Mouse (Mus musculus) heart, adult 18-20 months (tissue): ENCODE results near the gene Ltb. TPM values are rescaled to one million over a fixed set of nuclear protein-coding genes. Genes with fewer than 3 reads are reported as not detected.
A peak's percentile ranks its signal among the peaks of the same experiment; 100 is the strongest.

ENCODE experiments used
- DNase-seq, 2 experiments: peaks; one replicate each; pipeline ENCODE4 v3.0.0; 2021 to 2022; ENCODE audit warnings: mixed read lengths in 1 of 2
- long read RNA-seq, 2 experiments: library from polyadenylated mRNA; stranded (forward); transcript quantifications; one replicate each; pipeline ENCODE4 v2.0.0; 2021
- total RNA-seq, 2 experiments: library from RNA; stranded (reverse); gene quantifications; 2 replicates each; pipeline ENCODE4 v1.2.3; 2021

The Ltb gene
- 10 to 100 TPM in 1 of 2 experiments, 1 to 10 TPM in 1; 1.5 to 12.1 TPM for total RNA-seq
- long read RNA-seq, experiment 1 = 0 reads
- long read RNA-seq, experiment 2, partial matches to known transcripts = 0 of 1 reads
- long read RNA-seq, experiment 2, other reads (novel, unspliced or antisense) = 0 of 1 reads

DNA sequence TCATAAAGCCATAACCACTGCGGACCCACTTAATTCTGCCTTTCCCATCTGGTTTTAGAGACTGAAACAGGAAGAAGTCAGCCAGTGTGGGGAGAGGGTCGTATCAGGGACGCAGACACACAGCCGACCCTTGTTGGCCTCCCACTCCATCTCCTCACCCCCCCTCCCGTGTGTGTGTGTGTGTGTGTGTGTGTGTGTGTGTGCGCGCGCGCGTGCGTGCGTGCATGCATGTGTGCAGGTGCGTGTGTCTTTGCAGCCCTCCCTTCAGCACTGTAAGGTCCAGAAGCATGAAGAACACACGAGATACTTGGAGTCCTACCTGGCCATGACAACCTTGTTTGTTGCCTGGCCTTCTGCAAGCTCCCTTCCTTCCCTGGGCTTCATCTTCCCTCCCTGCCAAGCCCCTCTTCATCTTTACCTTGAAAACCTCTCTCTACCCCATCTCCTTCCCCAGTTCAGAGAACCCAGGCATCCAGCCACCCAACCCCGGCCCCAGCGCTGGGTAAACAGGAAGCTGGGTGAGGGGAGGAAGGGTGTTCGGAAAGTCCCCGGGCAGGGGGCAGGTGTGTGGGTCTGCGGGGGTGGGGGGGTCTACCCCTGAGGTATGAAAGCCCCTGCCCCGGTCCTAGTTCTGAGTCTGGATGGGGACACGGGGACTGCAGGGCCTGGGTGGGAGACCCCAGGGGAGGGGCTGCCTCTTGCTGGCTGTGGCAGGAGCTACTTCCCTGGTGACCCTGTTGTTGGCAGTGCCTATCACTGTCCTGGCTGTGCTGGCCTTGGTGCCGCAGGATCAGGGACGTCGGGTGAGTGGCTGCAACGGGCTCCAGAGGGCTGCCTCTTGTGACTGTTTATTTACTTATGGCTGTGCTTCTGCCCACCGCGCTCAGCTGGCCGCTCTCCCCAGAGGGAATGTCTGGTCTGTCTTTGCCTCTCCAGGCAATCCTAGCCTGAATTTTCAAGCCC lies at the start of gene Ltb:
TSS of gene Ltb (plus strand) at position 559 of the 963 bp plus-strand sequence.
- DNase-seq = no peak

DNA sequence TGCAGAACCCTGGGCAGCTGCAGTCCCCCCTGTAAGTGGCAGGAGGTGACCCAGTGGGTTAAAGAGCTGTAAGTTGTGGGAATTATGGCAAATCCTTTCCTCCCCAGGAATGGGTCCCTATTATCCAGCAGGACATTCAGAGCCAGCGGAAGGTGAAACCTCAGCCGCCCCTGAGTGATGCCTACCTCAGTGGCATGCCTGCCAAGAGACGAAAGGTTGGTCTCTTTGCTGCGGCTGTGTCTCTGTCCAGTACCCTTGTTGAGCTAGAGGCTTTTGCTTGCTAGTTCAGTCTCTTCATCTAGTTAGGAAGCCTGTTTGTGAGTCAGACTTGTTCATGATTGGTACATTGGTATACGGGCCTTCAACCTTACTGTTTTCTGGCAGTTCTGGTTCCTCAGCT lies 48.1 kb upstream of the Ltb start:
- no peak for DNase-seq

DNA sequence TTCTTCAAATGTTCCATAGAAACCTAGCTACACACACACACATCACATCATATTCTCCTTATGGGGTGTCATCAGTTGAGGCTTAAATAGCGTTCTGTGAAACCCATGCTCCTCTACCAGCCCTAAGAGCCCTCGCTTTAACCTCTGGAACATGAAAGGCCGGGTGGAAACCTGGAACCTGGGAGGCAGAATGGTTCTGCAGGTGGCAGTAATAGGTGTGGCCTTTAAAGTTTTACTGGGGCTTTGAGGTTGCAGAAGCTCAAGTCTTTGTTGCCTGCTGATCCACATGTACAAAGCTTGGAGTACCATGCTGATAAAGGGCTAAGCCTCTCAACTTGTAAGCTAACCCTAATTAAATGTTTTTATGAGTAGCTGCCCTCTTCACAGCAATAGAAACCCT lies 46.9 kb upstream of the Ltb start:
- no peak for DNase-seq

DNA sequence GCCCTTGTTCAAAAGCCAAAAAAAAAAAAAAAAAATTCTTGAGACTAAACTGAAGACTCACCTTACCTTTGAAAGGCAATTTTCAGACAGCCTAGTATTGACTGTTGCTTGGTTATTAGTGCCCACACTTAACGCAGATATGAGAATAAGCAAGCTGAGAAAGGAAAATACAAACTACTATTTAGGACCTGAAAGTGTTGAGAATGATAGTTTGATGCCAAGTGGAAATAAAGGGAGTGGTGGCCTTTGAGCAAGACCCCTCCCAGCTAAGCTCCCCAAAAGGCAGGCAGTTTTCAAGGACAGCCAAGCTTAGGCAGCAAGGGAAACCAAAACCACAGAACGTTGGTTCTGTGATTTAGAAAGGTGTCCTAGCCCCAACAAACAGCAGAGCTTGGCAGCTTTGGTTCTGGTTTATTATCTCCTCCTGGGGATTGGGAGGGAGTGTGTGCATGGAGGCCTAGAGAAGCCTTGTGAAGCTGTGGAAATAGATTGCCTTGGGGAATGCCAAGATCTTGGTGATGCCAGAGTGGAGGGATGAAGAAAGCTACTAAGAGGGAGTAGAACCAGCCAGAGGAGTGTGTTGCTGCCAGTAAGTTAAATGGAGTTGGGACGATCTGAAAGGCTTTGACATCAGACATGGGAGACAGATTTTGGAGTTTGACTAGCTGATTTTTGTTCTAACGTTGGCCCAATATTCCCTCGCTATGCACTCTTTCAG lies 46.2 kb upstream of the Ltb start:
- DNase-seq = no peak

DNA sequence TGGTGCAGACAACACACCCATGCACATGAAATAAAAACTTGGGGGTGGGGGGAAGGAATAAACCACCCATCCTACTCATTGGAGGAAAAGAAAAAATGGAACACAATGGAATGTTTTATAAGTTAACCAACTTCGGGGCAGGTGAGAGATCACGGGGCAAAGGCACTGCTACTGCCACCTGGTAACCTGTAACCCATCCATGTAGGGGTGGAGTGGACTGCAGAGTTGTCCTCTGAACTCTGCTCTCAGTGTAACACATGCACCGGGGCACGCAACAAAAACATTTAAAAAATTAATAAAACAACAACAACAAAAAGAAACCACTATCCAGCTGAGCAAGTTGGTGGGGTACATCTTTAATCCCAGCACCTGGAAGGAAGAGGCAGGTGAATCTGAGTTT lies 42.1 kb upstream of the Ltb start:
- no peak for DNase-seq

DNA sequence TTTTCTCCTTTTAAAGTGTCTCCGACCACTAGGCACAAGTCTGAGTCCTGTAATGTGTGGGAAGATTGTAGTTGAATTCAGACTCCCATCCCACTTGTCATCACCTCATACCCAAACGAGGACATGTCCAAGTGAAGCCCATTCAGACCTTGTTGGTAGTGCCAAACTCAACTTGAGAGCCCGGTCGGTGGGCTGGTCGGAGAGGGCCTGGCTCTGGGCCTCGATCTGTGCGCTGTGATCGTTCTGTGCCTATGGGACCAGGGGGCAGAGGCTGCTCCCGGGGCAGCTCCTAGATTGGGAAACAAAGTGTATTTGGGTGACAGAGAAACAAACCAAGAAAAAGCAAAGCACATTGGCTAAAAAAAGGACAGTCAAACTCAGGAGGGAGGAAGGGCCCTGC lies 41.2 kb upstream of the Ltb start:
- DNase-seq = no peak

DNA sequence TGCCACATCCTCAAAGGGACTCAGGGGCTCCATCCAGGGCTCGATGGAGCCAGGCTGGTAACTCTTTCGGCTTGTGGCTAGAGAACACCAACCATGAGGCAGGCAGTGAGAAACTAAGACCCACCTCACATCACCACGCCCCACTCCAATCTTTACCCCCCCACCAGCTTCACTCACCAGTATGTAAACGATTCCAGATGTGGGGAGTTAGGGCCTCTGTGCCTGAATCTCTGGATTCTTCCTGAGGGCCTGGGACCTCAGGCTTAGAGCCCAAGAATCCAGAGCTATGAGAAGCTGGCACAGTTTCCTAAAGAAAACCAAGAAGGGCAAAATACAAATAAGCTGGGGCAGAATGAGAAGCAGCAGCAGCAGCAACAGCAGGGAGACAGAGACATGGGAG lies 40.3 kb upstream of the Ltb start:
- no peak for DNase-seq

DNA sequence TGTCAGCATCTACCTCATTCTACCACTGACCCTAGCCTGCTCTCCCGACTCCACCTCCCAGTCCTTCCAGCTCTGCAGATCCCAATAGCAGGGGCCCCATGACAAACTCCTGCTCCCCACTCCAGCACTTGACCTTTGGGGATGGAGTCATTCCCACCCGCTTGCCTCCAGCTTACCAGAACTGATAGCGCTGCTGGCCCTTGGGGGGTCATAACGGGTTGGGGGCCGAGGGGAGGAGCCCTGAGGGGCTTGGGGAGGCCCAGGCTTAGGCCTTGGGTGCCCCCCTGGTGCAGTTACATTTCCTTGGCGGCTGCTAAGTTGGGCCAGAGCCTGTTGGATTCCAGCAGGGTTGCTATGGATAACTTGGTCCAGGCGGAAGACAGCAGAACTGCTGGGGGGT lies 39.6 kb upstream of the Ltb start:
- no peak for DNase-seq

DNA sequence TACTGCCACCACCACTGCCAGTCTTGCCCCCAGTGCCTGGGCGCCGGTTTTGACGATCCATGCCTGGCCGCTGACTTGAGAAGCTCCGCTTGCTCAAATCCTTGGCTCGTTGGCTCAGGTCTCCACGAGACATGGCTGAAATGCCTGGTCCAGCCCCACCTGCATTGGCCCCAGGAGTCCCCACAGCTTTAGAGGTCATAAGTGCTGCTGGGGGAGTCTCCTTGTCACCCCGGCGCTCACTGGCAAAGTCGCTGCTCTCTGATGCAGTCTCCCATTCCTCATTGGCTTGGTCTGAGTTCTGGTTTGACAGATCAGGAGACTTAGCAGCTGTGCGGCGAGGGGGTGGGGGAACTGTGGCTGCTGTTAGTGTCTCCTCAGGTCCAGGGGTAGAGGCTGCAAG lies 38.8 kb upstream of the Ltb start:
- DNase-seq = no peak

DNA sequence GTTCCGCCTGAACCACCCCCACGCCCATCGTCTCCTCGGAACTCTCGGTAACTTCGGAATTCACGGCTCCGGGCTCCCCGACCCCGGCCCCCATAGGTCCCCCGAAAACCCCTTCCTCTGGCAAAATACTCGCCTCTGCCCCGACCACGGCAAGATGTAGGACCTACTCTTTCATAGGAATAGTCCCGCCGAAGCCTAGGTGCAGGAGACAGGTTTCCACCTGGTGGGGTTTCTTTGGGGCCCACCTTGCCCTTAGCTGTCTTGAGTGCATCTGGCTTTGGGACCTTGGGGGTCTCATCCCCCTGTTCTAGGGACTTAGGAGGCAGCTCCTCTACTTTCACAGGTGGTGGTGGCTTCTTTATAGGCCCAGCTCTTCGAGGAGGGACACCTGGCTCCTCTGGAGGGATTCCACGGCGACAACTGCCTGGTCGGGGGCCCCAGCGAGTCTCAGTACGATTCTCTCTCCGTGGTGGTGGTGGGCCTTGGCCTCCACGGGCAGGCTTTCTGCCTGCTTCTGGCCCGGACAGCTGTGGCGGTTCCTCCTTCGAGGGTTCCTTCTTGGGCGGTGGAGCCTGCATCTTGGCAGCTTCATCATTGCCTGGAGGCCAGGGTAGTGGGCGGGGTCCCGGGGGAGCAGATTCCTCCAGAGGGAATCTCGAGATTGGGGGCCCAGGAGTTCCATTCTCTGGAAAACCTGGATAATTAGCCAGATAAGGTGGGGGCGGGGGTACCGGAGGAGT lies 37.6 kb upstream of the Ltb start:
- DNase-seq = no peak

DNA sequence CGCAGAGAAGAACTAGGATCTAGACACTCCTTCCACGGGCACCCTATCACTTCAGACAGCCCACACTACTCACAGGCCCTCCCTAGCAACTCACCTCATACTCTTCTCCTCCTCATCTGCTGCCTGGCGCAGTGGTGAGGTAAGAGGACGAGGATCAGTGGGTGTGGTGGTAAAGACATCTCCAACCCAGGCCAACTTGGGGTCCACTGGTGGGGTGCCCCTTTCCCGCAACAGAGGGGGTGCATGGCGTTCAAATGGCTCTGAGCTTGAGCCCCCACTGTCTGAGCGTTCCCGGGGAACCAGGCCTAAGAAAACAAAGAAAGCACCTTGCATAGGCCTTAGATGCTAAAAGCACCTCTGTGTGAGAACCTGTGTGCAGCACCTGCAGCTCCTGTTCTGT lies 37.0 kb upstream of the Ltb start:
- DNase-seq = no peak

DNA sequence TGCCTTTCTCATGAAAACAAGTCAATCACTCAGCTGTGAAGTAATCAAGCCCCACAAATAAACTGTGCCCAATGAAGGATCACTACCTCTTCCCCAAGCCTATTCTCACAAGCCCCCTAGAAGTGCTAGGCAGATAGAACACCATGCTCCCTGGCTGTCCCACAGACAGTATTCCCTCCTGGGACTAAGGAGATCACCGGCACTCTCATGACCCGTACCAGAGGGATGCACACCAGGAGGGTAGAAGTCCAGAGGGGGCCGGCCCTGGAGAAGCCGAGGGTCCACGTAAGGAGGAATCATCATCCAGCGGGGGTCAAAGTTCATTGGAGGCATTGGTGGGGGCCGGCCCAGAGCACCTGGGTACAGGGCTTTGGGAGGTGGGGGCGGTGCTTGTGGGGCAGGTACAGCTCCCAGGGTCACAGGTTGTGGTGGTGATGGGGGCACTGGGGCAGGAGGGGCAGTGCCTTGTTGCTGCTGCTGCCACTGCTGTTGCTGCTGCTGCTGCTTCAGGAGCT lies 36.5 kb upstream of the Ltb start:
- DNase-seq = no peak

DNA sequence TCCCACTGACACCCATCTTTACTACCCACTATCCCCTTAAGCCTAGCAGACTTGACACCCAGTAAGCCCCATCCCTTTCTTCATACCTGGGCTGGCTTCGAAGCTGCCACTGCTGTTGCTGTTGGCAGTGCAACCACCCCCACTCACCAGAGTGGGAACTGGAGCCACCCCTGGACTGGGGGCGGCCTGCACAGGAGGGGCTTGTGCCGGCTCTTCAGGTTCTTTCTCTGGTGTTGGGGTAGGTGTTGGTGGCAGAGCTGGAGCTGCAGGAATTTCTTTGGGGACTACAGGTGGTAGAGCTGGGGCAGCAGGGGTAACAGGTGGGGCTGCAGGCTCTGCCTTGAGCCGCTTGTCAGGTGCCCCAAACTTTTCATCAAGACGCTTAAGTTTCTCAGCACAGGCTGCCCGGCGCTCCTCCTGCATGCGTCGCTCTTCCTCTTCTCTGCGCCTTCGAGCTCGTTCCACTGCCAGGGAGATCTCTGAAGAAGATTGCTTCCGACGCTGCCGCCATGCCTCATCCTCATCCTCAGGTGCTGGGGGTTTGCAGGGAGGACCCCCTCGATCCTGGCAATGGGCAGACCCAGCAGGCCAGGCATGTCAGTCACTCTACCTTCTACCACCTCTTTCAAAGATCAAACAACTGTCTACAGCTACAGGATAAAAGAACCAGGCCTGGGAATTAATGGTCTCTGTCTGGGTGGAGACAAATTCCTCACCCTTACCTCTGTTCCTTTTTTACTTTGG lies 35.2 kb upstream of the Ltb start:
- DNase-seq = no peak

DNA sequence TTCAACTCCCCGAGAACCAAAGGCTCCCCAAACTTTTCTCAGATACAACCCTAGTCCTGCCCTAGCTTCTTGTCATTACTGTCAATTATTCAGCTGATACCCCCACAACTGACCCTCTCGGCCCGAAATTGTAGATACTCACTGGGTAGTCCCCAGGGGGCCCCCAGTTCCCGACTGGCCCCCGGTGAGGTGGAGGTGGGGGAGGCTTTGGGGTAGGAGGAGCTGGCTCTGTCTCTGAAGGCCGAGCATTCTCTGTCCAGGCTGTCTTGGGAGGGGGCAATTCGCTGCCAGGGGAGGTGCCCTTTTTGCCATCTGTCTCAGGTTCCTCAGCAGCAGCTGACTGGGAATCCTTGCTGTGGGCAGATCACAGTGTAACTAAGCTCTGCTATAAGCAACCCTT lies 34.6 kb upstream of the Ltb start:
- DNase-seq = no peak

DNA sequence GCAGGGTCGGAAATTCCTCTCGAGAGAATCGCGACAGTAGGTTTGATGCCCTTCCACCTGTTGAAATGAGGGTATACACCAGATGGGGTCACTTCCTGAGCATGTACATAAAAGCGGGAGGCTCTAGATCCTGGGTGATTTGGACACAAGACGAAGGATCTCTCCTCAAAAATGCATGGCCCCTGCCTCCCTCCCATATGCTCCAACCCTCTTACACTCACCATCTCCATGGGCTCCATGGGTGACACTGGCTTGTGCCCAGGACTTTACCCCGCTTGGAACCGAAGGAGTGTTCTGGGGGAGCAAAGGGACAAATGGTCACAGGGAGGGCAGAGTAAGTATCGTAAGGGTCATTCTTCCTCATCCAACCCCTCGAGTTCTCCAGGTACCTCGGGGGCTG lies 32.8 kb upstream of the Ltb start:
- DNase-seq = no peak

DNA sequence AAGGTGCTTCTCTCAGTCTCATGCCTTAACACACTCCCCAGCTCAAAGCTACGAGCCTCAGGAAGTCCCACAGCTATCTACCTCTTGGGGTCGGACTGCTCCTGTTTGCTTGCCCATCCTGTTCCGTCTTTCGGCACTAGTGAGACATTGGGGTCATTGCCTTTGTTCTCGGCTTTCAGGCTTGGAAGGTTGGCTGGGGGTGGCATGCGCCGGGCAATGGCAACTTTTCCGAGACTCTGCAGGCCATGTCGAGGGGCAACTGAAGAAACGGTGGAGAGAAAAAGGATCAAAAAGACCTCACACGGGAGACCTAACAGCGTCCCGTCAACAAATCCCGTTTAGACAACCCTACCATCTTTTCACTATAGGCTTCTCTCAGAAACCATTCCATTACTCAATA lies 32.1 kb upstream of the Ltb start:
- no peak for DNase-seq

DNA sequence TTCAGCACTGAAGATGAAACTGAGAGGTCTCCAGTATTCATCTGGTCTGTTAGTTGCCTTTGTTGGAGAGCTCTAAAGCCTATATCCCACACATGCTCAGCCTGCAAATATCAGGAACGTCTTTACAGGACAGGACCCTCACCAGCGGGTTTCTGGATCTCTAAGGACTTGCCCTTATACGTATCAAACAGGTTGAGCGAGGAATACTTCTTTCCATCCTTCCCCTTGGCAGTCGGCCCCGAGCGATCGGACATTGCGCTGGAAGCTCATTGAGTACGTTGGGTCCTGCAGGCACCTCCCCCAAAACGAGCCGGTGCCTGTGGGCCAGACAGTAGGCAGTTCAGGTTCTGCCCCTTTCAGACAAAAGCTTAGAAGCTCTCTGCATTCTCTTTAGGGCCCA lies 31.5 kb upstream of the Ltb start:
- peak; percentile 60 to 70 for DNase-seq

DNA sequence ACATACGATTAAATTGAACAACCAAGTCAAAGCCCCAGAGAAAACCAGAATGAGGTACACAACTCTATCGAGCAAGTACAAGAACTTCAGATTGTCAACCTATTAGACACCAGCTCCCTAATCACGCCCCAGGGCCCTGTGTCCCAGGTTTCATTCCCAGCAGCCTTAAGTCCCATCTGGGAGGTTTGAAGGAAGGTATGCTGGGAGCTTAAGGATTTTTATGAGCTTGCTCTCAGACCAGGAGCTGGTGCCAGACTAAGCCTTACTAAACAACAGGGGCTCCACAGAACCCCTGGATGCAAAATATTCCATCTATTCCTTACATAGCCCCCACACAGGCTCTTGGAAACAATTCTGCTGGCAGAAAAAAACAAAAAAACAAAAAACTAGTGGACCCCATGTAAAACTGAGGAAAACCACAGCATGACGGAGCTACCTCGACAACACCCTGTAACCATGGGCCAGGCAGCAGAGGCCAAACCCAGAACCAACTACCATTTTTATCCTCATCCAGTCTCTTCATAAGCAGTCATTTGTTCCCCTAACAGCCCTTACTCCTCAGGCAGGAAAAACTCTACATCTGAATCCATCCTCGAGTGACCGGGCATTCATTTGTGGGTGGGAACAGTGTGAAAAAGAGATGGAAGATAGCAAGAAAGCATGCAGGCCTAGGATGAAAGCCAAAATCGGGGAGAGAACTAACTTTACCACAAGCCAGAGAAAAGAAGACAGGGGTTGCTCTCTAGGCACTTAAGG lies 30.7 kb upstream of the Ltb start:
- no peak for DNase-seq

DNA sequence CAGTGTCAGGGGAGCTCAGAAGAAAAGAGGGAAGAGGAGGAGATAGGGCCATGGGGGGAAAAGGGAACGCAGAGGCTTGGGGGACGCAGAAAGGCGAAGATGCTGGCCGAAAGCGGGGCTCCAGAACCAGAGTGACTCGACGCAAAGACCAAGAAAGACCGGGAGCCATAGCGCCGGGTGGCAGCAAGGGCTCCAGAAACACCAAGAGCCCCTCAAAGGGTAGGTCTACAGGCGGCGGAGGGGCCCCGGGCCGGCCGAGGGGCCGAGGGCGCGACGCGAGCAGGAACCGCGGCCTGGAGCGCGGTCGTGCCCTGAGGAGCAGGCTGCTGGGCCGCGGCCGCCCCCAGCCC lies 30.0 kb upstream of the Ltb start:
- DNase-seq = no peak

DNA sequence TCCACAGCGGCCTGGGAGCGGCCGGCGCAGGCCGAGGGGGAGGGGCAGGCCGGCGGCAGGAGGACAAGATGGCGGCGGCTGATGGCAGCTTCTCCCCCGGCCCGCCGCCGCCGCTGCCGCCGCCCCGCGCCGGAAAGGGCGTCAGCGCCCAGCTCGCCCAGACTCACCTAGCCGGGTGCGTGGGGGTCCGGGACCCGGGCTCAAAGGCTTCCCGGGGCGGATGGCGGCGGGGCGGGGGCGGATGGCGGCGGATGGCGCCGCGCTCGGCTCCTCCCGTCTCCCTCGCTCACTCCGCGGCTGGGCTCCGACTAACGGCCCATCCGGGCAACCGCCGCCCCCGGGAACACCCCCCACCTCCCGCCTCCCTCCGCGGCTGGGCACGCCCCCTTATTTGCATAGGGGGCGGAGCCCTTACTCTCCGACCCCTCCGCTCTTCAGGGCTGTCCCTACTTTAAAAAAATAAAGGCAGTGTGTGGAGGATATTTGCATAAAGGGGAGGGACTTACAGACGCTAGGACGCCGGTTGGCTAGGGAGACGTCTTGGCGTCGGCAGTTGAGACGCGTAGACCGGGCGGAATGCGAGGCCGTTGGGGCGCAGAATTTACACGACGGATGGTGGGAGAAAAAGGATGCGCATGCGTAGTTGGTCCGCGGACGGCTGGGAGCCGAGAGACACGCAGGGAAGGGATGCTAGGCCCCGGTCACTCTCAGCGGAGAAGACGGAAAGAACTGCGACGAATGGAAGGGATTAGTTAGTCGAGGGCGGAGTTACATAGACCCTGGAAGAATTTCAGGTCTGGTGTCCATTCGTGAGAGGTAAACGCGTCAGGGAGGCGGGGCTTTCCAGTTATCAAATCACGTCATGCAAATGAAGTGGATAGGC lies 29.4 kb upstream of the Ltb start, which contains the start of gene Prrc2a:
TSS of gene Prrc2a (minus strand) at position 330 of the 883 bp plus-strand sequence.
- DNase-seq = peak; percentile 97 to 99
